Mouse (Mus musculus) gastrocnemius, adult 8-10 months (tissue): Measurements from ENCODE around the gene Meaf6. TPM values are rescaled to one million over a fixed set of nuclear protein-coding genes. Genes with fewer than 3 reads are reported as not detected.

ENCODE experiments used
- DNase-seq, 2 experiments: peaks; one replicate each; pipeline ENCODE4 v3.0.0; 2022; ENCODE audit warnings: low spot score in 2 of 2
- total RNA-seq, 4 experiments: library from RNA; stranded (reverse); gene quantifications; 2 replicates each; pipeline ENCODE4 v1.2.4; 2022

Meaf6 gene
- total RNA-seq, 4 experiments from 2014 or later = 7.9 to 12.3 (median 8.2) TPM

DNA sequence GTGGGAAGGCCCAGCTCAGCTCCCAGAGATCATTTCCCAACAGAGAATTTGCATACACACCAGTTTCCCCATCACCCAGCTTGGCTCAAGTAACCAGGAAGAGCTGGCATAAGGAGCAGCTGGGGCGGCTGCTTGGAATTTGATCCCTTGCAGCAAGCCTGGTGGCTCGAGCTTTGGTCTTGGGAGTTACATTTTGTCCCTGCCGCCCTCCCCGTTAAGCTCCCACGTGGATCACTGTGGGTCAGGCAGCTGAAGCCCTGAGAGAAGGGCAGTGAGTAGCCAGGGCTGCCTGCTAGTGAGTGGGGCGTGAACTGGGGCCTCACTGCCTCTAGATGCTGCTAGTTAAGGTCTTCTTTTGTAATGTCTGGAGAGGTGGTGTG, 30.8 kb downstream of the Meaf6 start:
- peak; percentile 53 to 61 for DNase-seq

- peak; percentile 35 to 60 for DNase-seq
These were observed 31.3 kb downstream of the Meaf6 start for GRCm38 (mm10) chr4:125116090-125116861.

DNA sequence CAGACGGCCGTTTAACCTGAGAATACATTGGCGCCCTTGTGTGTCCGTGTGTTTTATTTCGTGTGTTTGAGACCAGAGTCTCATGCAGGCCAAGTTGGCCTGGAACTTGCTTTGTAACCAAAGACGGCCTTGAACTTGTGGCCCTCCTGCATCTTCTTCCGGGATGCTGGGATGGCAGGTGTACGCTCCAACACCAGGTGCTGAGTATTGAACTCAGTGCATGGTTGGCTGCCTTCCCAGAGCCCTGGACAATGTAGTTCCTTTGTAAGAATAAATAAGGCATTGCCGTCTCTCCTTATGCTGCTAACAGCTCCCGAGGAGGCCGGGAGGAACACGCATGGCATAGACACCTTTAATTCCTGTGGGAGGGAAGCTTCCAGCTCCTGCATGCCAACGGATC, 32.0 kb downstream of the Meaf6 start:
- DNase-seq = no peak

- no peak for DNase-seq
These were observed 33.0 kb downstream of the Meaf6 start for GRCm38 (mm10) chr4:125117902-125118320.

DNA sequence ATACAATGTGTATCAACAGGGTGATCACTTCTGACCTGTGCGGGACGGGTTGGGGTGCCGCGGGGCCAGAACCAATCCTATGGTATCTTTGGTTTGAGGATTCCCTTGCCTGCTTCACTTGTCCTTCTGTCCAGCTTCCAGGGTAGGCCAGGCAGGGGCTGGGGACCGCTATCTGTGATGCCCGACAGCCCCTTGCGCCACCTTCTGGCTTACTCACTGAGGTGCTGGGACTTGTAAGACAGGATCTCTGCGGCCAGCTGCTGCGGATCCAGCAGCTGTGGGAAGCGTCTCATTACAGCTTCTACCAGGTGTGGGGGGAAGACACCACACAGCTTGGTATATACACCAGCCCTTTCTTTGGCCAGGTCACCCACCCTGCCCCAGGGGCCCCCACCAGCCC, 34.1 kb downstream of the Meaf6 start:
- no peak for DNase-seq

- DNase-seq = no peak
These were observed 34.8 kb downstream of the Meaf6 start for GRCm38 (mm10) chr4:125119721-125120120.

GRCm38 (mm10) chr4:125122431-125123278, 37.7 kb downstream of the Meaf6 start:
- DNase-seq = peak; percentile 45 to 56

DNA sequence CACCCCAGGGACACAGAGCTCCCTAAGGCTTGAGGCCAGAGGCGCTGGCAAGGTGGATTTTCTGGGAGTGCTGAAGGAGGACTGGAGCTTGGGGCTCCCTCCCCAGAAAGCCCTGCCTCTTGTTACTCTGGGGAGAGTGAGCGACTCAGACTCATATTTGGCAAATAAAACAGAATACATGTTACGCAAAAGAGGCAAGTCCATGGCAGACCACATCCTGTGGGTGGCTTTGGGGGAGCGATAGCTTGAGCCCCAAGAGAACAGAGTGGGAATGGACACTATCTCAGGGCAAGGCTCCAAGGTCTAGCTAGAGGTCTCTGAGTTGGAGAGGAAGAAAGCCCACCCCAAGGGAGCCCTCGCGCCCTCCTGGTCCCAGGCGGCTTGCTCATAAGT, 38.3 kb downstream of the Meaf6 start:
- DNase-seq = peak in 1 of 2 experiments; percentile 55

GRCm38 (mm10) chr4:125124424-125125209, 39.7 kb downstream of the Meaf6 start:
- DNase-seq = no peak

DNA sequence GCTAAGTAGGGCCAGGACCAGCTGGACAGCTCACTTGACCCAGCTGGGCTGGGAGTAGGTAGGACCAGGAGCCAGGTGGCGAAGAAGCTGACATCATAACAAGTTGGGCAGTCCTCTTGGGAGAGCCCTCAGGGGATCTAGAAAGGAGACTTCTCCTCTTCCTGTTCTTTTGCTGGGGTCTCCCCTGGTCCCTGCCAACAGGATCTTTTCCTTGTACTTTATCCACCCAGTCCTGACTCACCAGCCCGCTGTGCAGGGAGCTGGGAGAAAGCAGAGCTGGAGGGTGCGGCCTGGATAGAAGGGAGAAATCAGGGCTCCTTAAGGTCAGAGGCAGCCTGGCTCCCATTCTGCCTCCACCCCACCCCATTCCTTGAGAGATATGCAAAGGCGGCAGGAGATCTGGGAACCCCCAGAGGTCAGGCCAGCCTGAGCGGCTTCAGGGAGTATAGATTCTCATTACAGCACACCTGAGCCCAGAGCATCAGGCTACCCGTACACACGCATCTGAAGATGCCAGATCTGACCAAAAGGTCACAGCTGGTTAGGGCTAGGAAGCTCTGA, 40.5 kb downstream of the Meaf6 start:
- no peak for DNase-seq

GRCm38 (mm10) chr4:125126186-125126585, 41.3 kb downstream of the Meaf6 start:
- no peak for DNase-seq

DNA sequence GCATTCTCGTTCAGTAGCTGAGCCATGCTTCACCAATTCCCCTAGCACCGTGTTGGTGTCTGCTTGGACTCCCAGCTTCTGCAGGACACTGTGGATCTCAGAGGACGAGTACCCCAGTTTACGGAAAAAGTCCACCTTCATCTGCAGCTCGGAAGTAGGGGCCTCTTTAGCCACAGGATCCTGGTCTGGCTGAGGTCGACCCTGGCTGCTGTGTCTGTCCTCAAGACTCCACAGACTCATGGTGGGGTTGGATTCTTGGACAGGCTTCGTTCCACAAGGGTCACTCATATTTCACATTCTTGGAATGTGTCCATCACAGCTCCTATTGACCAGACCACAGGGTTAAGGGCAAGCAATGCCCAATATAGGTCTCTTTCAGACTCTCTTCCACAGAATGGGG, 41.8 kb downstream of the Meaf6 start:
- no peak for DNase-seq

DNA sequence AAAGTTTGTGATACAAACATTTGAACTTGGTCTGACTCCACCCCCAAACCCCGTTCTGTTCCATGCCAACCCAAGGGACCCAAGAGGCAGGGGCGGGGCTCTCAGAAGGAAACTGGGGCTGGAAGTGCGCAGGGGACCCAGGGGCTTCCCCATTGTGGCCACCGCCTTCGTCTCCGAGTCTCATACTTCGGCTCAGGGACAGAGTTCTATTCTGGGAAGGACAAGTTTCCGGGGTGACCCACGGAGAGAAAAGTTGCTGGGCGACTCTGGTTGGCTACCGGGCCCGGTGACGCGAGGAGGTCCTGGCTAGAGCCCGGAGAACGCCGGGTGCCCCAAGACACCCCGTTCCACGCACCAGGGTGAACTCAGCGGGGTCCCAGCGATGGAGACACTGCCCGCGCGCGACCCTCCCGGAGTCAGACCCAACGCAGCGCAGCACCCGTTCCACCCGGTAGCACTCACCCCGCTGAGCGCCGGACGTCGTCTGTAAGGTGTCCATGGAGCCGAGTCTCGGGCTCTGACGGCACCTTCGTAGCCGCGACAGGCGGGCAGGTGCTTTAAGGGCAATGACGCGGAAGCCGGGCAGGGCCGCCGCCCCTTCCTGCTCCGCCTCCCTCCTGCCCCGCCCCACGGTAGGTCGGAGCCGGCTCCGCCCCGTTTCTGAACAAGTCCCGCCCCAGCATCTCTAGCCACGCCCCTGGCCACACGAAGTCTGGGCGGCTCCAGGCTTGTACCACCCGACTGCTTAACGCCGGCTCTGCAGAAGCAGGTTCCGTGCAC, 42.6 kb downstream of the Meaf6 start, which contains the start of gene Zc3h12a:
Zc3h12a (minus strand) TSS at position 536 of the 780 bp plus-strand sequence.
- DNase-seq = peak; percentile 77 to 82

GRCm38 (mm10) chr4:125131493-125131892, 46.6 kb downstream of the Meaf6 start:
- DNase-seq = peak in 1 of 2 experiments; percentile 39

DNA sequence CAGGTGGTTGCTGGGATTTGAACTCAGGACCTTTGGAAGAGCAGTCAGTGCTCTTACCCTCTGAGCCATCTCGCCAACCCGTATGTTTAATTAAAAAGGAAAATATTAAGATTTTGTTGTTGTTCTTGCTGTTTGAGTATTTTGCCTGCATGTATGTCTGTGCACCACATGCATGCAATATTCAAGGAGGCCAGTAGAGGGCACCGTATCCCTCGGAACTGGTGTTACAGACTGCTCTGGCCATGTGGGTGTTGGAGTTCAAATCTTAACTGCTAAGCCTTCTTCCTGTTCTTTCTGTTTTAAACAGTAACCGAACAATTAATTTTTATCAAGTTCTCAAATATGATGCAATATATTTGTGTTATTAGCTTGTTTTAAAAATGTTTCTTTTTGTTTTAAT, 47.5 kb downstream of the Meaf6 start:
- DNase-seq = peak in 1 of 2 experiments; percentile 46

DNA sequence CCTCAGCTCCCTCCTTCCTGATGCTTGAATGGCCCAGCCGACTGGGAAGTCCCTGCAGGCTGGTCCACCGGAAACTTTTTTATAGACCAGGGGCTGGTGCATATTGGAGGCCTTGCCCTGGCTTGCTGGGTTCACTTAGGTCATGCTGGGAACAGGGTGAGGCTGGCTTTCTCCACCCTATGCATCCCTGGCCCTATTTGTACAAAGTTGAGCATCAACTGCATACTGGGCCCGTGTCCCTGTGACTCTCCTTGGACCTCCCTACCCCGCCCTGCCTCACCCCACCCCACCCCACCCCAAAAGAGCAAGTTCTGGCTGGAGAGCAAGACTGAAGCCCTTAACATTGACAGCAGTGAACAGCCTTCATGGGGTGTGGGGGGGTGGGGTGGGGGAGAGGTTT, 49.3 kb downstream of the Meaf6 start:
- DNase-seq = no peak

GRCm38 (mm10) chr4:125134631-125135030, 49.7 kb downstream of the Meaf6 start:
- DNase-seq = no peak

DNA sequence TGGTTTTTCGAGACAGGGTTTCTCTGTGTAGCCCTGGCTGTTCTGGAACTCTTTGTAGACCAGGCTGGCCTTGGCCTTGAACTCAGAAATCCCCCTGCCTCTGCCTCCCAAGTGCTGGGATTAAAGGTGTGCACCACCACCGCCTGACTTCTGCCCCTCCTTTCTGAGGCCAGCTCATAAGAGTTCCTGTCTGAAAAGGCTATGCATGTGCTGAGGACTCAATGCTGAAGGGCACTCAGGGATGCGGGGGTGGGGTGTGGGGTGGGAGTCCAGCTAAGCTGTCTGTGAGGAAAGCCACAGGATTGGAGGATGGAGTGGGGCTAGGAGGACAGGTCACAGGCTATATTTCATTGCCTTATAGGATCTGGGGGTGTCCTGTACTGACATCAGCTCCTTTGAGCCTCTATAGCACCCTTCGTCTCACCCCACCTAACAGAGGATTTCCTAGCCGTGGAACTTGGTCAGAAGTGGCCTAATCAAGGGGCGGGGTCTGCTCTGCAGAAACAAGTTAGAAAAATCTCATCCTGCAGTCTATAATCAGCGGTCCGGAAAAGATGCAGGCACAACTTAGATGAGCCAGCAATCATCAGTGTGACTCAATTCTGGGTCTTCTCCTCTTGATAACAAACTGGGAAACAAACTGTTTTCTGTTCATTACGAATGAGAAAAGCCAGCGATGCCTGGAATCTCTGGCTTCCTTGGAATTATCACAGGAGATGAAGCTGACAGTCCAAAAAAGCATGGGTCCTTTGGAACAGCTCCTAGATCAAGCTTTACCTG, 50.3 kb downstream of the Meaf6 start:
- no peak for DNase-seq

DNA sequence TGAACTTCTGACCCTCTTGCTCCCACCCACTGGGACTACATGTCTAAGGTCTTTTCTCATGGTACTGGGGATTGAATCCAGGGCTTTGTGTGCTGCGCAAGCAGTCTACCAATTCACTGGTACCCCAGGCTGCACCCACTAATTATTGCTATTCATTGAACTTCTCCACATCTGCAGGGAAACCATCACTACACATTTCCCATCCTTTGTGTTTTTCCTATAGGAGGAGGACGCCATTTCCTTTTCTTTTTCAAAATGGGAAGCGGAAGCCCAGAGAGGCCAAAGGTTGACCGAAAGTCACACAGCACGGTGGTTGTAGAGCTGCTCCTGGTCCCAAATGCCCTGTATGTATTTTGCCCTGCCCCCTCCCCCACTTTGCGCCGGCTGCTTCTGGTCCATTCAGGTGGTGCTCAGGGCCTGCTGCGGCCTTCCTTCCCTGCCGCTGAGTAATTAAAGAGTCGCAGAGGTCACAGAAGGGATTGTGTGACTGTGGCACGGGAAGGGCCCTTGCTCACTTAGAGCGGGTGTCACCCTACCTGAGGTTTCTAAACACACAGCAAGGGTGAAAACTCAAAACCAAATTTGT, 51.5 kb downstream of the Meaf6 start:
- DNase-seq = no peak
